Mouse (Mus musculus): ENCODE data around the gene Dyrk1a. TPM values are rescaled to one million over a fixed set of nuclear protein-coding genes. Genes with fewer than 3 reads are reported as not detected.

The Dyrk1a gene
- total RNA-seq (2021): 10 to 100 TPM; 88.1 to 92.8 TPM

GRCm38 (mm10) chr16:94569229-94570176, at the start of gene Dyrk1a:
Gene Dyrk1a, plus strand, starts transcription at chr16:94570010.
- intact Hi-C loops (cut with DNase I): loop anchor here (1.0 to 5.0 kb wide), 5 partner anchors 43 to 257 kb away; partner anchors contain the start of genes Hlcs and Vps26c
- DNase-seq (ENCODE audit: low spot score in 2 of 2): peak; percentile 95 to 99

DNA sequence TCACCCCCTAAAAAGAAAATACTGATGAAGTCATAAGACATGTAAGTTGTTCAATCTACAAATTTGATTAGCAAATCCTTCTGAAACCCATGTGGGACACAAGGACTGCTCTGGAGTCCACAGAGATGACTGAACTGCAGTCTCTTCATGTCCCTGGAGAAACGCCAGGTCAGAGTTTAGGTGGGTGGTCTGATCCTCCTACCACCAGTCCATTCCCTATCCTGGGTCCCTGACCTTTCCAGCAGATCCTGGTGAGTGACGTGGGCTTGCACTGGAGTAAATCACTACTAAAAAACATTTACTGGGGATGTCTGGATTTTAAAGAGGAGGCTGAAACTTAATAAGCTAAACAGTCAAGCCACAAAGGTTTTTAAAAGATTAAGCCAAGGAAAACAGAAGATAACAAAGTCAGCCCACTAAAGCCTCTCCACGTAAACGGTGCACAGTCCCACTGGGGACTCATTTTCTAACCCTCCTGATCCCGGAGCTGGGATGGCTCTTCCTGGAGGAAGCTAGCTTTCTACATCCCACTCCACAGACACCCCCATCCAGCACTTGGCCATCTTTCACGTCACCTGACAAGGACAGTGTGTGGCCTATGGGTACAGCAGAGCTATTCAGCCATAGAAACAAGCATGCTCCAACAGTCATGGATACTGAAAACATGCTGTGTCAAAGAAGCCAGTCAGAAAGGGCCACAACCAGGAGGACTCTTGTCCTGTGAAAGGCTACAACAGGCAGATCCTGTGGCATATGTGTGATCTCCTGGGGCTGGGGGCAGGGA, 46.0 kb upstream of the Dyrk1a start:
- intact Hi-C loops (cut with DNase I): no loop called here

DNA sequence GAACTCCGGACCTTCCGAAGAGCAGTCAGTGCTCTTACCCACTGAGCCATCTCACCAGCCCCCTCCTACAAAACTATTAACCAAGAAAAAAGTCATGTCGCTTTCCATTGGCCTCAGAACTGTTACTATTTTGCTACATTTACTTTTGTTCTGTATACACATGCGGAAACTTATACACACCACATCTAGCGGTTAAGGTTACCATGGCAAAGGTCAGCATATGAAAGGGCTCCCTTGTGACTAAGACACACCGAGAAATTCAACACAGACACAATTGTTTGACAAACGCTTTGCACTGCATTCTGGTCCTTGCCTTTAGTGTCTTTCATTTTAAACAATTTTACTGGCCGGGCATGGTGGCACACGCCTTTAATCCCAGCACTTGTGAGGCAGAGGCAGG, 45.1 kb upstream of the Dyrk1a start:
- DNase-seq (ENCODE audit: low spot score in 2 of 2): no peak
- intact Hi-C loops (cut with DNase I): loop anchor here (5.0 kb wide), 3 partner anchors 93 to 198 kb away; no protein-coding TSS in a partner anchor

More for the DNA sequence above, 46.0 kb upstream of the Dyrk1a start:
- DNase-seq (ENCODE audit: low spot score in 2 of 2): no peak

DNA sequence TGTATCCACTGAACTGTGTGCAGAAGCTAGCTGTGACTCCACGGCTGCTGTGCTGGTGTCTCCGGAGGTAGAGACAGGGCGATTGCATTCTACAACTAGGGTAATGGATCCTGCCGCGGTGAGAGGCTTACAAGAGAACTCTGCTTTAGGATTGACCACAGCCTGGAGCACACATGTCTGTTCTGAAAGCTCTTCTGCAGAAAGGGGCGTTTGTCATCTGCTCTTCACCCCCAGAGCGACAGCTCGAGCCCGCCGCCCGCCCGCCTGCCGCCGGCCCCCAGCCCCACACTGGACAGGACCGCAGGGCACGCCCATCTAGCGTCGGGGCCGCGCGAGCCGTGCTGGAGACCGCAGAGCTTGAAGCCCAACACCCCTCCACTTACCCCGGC, 43.9 kb upstream of the Dyrk1a start:
- DNase-seq (ENCODE audit: low spot score in 2 of 2): peak in 1 of 2 experiments; percentile 52
- intact Hi-C loops (cut with DNase I): loop anchor here (1.0 to 5.0 kb wide), 6 partner anchors 43 to 196 kb away; partner anchors contain the start of gene Ttc3

DNA sequence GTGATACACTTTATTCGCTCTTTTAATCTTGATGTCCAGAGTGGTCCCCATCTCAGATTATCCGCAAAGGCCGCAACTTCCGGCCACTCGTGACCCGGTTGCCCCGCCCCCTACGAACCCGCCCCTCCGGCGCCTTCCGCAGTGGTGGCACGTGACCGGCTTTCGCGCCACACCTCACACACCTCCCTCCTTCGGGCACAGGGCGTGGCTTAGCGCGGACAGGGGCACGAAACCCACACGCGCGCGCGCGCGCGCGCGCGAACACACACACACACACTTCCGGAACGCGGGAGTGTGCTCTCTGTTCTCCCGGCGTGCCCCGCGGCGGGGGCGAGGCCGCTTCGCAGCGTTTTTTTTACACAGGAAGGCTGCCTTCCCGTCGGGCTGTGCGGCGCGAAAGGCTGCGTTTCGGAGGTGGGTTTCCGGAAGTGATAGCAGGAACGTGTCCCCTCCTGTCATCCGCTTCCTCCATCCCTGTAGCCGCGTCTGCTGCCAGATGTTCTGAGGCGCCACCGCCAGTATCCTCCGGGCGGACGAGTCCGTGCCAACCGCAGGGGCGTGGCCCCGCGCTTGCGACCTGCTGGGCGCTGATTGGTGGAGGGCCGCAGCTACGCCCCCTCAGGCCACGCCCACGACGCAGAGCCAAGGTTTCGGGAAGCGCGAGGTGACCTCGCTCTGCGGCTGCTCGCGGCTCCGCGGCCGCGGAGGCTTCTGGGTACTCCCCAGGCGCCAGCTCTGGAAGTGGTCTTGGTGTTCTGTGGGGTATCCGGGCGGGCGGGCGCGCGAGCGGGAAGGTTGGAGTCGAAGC, 43.3 kb upstream of the Dyrk1a start, which contains the start of gene Vps26c:
Gene Vps26c (minus strand): TSS at position 487 of the 808 bp plus-strand sequence.
- DNase-seq (ENCODE audit: low spot score in 2 of 2): peak; percentile 96 to 98
- intact Hi-C loops (cut with DNase I): loop anchor here (1.0 to 5.0 kb wide), 6 partner anchors 43 to 196 kb away; partner anchors contain the start of gene Ttc3

GRCm38 (mm10) chr16:94527152-94527534, 42.7 kb upstream of the Dyrk1a start:
- peak in 1 of 2 experiments; percentile 4 for DNase-seq (ENCODE audit: low spot score in 2 of 2)
- intact Hi-C loops (cut with DNase I): loop anchor here (5.0 kb wide), 3 partner anchors 90 to 195 kb away; no protein-coding TSS in a partner anchor

- intact Hi-C loops (cut with DNase I): loop anchor here (5.0 kb wide), 3 partner anchors 90 to 195 kb away; no protein-coding TSS in a partner anchor
- no peak for DNase-seq (ENCODE audit: low spot score in 2 of 2)
Measured at GRCm38 (mm10) chr16:94527546-94527945, 42.3 kb upstream of the Dyrk1a start.

GRCm38 (mm10) chr16:94531268-94531667, 38.5 kb upstream of the Dyrk1a start:
- intact Hi-C loops (cut with DNase I): no loop called here
- no peak for DNase-seq (ENCODE audit: low spot score in 2 of 2)

DNA sequence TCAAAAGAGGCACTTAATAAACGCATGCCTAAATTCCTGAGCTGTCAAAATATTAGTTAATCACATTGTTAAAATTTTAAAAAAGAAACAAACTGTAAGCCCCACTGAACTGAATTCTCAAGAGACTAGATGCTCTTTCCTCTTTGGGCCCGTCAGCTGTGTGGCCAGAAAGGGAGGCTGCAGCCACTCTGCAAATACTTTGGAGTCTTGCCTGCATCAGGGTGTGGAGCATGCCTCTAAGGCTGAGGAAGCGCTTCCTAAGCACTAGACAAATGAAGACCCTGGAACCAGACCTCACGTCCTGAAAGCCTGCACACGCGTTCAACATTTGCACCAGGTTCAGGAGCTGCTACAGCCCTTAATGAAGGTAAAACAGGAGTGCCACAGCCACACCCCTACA, 36.1 kb upstream of the Dyrk1a start:
- DNase-seq (ENCODE audit: low spot score in 2 of 2): no peak
- intact Hi-C loops (cut with DNase I): no loop called here

- no peak for DNase-seq (ENCODE audit: low spot score in 2 of 2)
- intact Hi-C loops (cut with DNase I): no loop called here
Measured at GRCm38 (mm10) chr16:94535716-94536115, 34.1 kb upstream of the Dyrk1a start.

DNA sequence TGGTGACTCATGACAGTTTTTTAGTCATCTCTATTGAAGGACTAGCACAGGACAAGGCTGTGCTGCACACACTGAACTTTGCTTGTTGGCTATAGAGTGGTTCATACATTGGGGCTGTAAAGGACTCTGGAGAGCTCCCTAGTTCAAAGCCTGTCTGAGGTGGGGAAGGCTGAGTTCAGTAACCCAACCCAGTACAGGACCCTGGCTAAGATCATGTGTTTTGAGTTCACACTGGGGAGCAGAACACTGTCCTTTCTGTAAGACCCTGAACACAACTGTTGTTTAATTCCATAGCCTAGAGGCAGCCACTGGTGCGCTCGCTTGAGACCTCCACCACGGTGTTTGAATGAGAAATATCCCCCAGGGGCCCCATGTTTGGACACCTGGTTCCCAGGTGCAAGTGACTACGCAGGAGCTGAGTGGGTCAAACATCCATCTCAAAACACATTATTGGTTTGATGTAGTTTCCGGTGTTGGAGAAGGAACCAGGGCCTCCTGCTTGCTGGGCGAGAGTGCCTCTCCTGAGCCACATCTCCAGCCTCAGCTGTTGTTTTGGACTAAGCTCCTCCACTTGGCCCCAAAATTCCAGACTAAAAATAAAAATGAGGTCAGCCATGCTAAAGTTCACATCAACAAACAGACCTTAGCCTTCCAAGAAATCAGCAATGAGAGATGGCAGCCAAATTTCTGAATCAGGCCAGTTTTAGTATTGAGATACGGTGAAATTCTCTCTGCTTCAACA, 33.2 kb upstream of the Dyrk1a start:
- intact Hi-C loops (cut with DNase I): no loop called here
- no peak for DNase-seq (ENCODE audit: low spot score in 2 of 2)

- intact Hi-C loops (cut with DNase I): no loop called here
Measured at GRCm38 (mm10) chr16:94537159-94537527, 32.7 kb upstream of the Dyrk1a start.

GRCm38 (mm10) chr16:94540140-94540539, 29.7 kb upstream of the Dyrk1a start:
- intact Hi-C loops (cut with DNase I): no loop called here
- DNase-seq (ENCODE audit: low spot score in 2 of 2): peak in 1 of 2 experiments; percentile 61

More at GRCm38 (mm10) chr16:94537159-94537527, 32.7 kb upstream of the Dyrk1a start:
- DNase-seq (ENCODE audit: low spot score in 2 of 2): no peak

- intact Hi-C loops (cut with DNase I): no loop called here
- DNase-seq (ENCODE audit: low spot score in 2 of 2): no peak
Measured at GRCm38 (mm10) chr16:94542898-94543297, 26.9 kb upstream of the Dyrk1a start.

DNA sequence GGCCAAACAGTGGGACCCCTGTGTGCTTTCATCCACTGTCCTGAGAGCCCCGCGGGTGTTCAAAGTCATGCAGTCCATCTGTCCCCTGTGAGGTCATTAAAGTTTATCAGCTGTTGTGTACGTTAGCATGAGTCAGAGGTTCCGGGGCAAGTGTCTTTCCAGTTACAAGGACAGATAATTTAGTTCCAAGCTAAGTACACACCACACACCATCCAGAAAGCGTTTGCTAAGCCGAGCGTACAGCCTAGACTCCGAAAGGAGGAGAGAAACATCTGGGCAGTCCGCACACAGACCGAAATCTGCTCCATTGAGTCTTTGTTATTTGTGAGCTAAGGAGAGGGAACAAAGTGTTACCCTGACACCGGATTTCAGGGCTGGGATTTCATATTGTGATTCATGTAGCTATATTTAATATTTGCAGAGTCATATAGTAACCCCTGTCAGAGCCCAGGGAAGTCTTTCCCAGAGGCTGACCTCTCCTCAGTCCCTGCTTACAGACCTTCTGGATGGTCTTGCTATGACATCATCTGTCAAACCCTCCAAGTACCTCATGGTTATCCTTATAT, 25.2 kb upstream of the Dyrk1a start:
- intact Hi-C loops (cut with DNase I): no loop called here
- no peak for DNase-seq (ENCODE audit: low spot score in 2 of 2)

- DNase-seq (ENCODE audit: low spot score in 2 of 2): no peak
- intact Hi-C loops (cut with DNase I): no loop called here
Measured at GRCm38 (mm10) chr16:94545781-94546562, 23.8 kb upstream of the Dyrk1a start.

GRCm38 (mm10) chr16:94549813-94550212, 20.0 kb upstream of the Dyrk1a start:
- DNase-seq (ENCODE audit: low spot score in 2 of 2): no peak
- intact Hi-C loops (cut with DNase I): no loop called here
